8 mouse cellular contexts compared by ENCODE assay signal in the genomic region with DNA sequence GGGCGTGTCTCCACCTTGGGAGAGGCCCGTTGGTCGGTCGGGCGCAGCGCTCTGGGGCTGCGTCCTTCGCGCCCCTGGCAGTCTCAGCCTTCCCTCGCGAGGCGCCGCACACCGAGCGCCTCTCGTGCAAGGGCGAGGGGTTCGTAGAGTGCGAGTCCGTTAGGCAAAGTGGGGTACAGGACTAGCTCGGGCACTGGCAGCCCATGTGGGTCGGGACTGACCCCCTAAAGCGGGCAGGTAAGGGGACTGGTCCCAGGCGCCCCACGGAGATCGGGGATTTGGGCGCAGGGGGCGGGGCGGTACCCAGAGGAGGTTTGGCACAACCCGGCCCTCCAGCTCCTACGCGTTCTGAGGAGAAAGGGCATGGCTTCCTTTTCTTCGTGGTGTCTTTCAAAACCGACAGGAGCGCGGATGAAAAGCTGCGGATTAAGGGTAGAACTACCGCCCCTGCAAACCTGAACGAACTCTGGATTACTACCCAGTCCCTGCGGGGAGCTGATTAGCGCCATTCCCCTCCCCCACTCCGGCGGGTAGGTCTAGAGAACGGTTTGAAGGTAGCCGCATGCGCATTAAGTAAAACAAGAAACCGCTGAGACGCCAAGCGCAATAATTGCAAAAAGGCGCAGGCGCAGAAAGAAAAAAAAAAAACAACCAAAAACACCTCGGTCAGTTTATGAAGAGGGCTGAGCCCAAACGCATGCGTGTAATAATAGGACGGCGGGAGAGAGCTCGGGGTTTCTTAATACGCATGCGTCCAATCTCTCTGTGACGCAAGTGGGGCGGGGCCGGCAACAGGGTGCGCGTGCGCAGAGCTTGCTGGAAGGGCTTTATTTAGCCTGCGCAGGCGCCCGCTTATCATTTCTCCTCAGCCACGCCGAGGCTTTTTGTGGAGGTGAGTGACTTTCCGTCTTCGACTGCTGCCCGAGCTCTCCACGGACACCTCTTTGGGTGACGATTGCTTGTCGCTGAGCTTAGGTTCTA. TPM values are rescaled to one million over a fixed set of nuclear protein-coding genes. Genes with fewer than 3 reads are reported as not detected.
DNase-seq lines count a peak whose midpoint lies in the region; ATAC-seq and TF ChIP-seq lines count a peak whose summit lies in the region.

Gene Hnrnph1 (plus strand): TSS at position 80 of the 981 bp plus-strand sequence.

- no peaks in the 10 kb centered on the region for H3K9me3 ChIP-seq in embryonic facial prominence, embryonic 13.5 days
- H3K9me3 ChIP-seq in limb, embryonic 12.5 days: no peaks in the 10 kb centered on the region
- H3K9me3 ChIP-seq in midbrain, embryonic 15.5 days: no peaks in the 10 kb centered on the region

- H3K36me3 ChIP-seq in embryonic facial prominence, embryonic 13.5 days: peaks cover 17% of the 10 kb centered on the region
- H3K36me3 ChIP-seq in kidney, adult 2 months (ENCODE audit: control insufficient read depth, insufficient read depth, low read length): peaks cover 6% of the 10 kb centered on the region; the same call in 1 of the 2 replicates
- H3K36me3 ChIP-seq in limb, embryonic 12.5 days: peaks cover 25% of the 10 kb centered on the region
- H3K36me3 ChIP-seq in midbrain, embryonic 15.5 days (replicated peaks): peaks cover 9% of the 10 kb centered on the region; the same call in 1 of the 2 replicates
- H3K36me3 ChIP-seq in spleen, adult 2 months (ENCODE audit: control insufficient read depth, insufficient read depth, low read length): peaks cover 13% of the 10 kb centered on the region

- peak within 1 kb of the TSS; percentile 95 for H3K4me3 ChIP-seq in embryonic facial prominence, embryonic 13.5 days
- peak within 1 kb of the TSS; percentile 85 for H3K4me3 ChIP-seq in kidney, adult 2 months (ENCODE audit: insufficient read depth, low read depth, low read length)
- H3K4me3 ChIP-seq in limb, embryonic 12.5 days (replicated peaks): peak within 1 kb of the TSS; percentile 94
- H3K4me3 ChIP-seq in midbrain, embryonic 15.5 days: peak within 1 kb of the TSS; percentile 65
- H3K4me3 ChIP-seq in spleen, adult 2 months (ENCODE audit: extremely low read depth, insufficient read depth, insufficient read length): peak within 1 kb of the TSS; percentile 86

- H3K4me2 ChIP-seq in embryonic facial prominence, embryonic 13.5 days: peak within 1 kb of the TSS; percentile 68
- H3K4me2 ChIP-seq in limb, embryonic 12.5 days: peak within 1 kb of the TSS; percentile 81
- H3K4me2 ChIP-seq in midbrain, embryonic 15.5 days: peak within 1 kb of the TSS; percentile 95

- peak within 1 kb of the TSS; percentile 100 for H3K27ac ChIP-seq in embryonic facial prominence, embryonic 13.5 days
- H3K27ac ChIP-seq in kidney, adult 2 months (ENCODE audit: insufficient read depth, low read depth, low read length): peak within 1 kb of the TSS; percentile 96
- peak within 1 kb of the TSS; percentile 100 for H3K27ac ChIP-seq in limb, embryonic 12.5 days
- peak within 1 kb of the TSS; percentile 99 for H3K27ac ChIP-seq in midbrain, embryonic 15.5 days
- peak within 1 kb of the TSS; percentile 99 for H3K27ac ChIP-seq in spleen, adult 2 months (ENCODE audit: insufficient read depth, low read length)

- peak; percentile 89 for ATAC-seq in embryonic facial prominence, embryonic 13.5 days (ENCODE audit: insufficient number of reproducible peaks, insufficient read depth, low FRiP score, low TSS enrichment, low read depth)
- ATAC-seq in limb, embryonic 12.5 days (ENCODE audit: insufficient number of reproducible peaks, insufficient read depth, low FRiP score, low TSS enrichment, low read depth): peak; percentile 88
- ATAC-seq in midbrain, embryonic 15.5 days (replicated peaks): peak; percentile 94

- no peak for TF ChIP-seq CTCF in kidney, adult 2 months (conservative IDR thresholded peaks at IDR 0.05; ENCODE audit: insufficient read depth, insufficient read length, low read depth, low read length)
- TF ChIP-seq CTCF in spleen, adult 2 months (IDR thresholded peaks at IDR 0.05; ENCODE audit: extremely low read depth, insufficient read depth, insufficient read length, insufficient replicate concordance): no peak

- peak within 1 kb of the TSS; percentile 99 for H3K9ac ChIP-seq in embryonic facial prominence, embryonic 13.5 days
- H3K9ac ChIP-seq in limb, embryonic 12.5 days (replicated peaks): peak within 1 kb of the TSS; percentile 99
- H3K9ac ChIP-seq in midbrain, embryonic 15.5 days: peak within 1 kb of the TSS; percentile 100

- WGBS in embryonic facial prominence, embryonic 13.5 days: under 1% methylated on average over 76 of the region's 76 CpGs
- under 1% methylated on average over 76 of the region's 76 CpGs for WGBS in kidney, adult 2 months
- under 1% methylated on average over 76 of the region's 76 CpGs for WGBS in limb, embryonic 12.5 days
- WGBS in midbrain, embryonic 15.5 days: under 1% methylated on average over 76 of the region's 76 CpGs
- under 1% methylated on average over 76 of the region's 76 CpGs for WGBS in spleen, adult 2 months

- DNase-seq in 3134 (ENCODE audit: extremely low read depth, insufficient read length, low spot score): peak; percentile 100
- DNase-seq in adrenal gland, postnatal 36 days: peak; percentile 96
- peak; percentile 99 to 100 for DNase-seq in heart, adult 18-20 months
- peak; percentile 99 for DNase-seq in kidney, adult 2 months
- DNase-seq in spleen, adult 2 months (ENCODE audit: low read depth in 1 of 2, low spot score in 2 of 2): peak; percentile 96 to 99

- peaks cover 17% of the 10 kb centered on the region for H3K4me1 ChIP-seq in embryonic facial prominence, embryonic 13.5 days
- peaks cover 10% of the 10 kb centered on the region; the same call in 1 of the 2 replicates for H3K4me1 ChIP-seq in kidney, adult 2 months (ENCODE audit: control insufficient read depth, insufficient read depth, low read length)
- peaks cover 24% of the 10 kb centered on the region for H3K4me1 ChIP-seq in limb, embryonic 12.5 days (replicated peaks)
- H3K4me1 ChIP-seq in midbrain, embryonic 15.5 days: peaks cover 31% of the 10 kb centered on the region
- H3K4me1 ChIP-seq in spleen, adult 2 months (ENCODE audit: control insufficient read depth, insufficient read depth, insufficient read length): peaks cover 12% of the 10 kb centered on the region

- TF ChIP-seq POLR2A in kidney, adult 2 months (IDR thresholded peaks at IDR 0.05; ENCODE audit: low read depth, low read length): peak; percentile 99
- peak; percentile 96 for TF ChIP-seq POLR2A in spleen, adult 2 months (IDR thresholded peaks at IDR 0.05; ENCODE audit: low read depth, low read length)

- H3K27me3 ChIP-seq in embryonic facial prominence, embryonic 13.5 days: no peaks in the 10 kb centered on the region
- H3K27me3 ChIP-seq in kidney, adult 2 months (replicated peaks; ENCODE audit: control insufficient read depth, insufficient read depth, low read length): no peaks in the 10 kb centered on the region
- no peaks in the 10 kb centered on the region for H3K27me3 ChIP-seq in limb, embryonic 12.5 days
- H3K27me3 ChIP-seq in midbrain, embryonic 15.5 days (replicated peaks): no peaks in the 10 kb centered on the region
- H3K27me3 ChIP-seq in spleen, adult 2 months (ENCODE audit: control insufficient read depth, insufficient read depth, low read length): no peaks in the 10 kb centered on the region

RNA-seq across cellular contexts. Expression of gene Hnrnph1, which starts in this region (rescaled TPM):
- total RNA-seq in adrenal gland, postnatal 36 days (2021): 100 to 1,000 TPM; 212 to 305 TPM
- polyA plus RNA-seq in embryonic facial prominence, embryonic 13.5 days (2015; fragmentation: Nextera tagmentation; extraction: Ambion mirVana): 541 and 593 TPM in 2 replicates
- 10 to 100 TPM; 97.0 to 99.6 TPM for total RNA-seq in heart, adult 18-20 months (2021)
- polyA plus RNA-seq in kidney, adult 2 months (2012; rRNA removed): 40.2 and 65.0 TPM in 2 replicates
- 636 and 669 TPM in 2 replicates for polyA plus RNA-seq in limb, embryonic 12.5 days (2016; fragmentation: Nextera tagmentation; extraction: Ambion mirVana)
- 509 and 525 TPM in 2 replicates for polyA plus RNA-seq in midbrain, embryonic 15.5 days (2015; fragmentation: Nextera tagmentation; extraction: Ambion mirVana)
- polyA plus RNA-seq in spleen, adult 2 months (2012; rRNA removed): 33.6 and 43.8 TPM in 2 replicates

Comparison
In these comparisons a context has a peak if more than half of its experiments do, and no peak if none do; other contexts are left out.
1. Peak in every context shown above with its lines: DNase-seq, ATAC-seq, H3K4me3 ChIP-seq and H3K27ac ChIP-seq.